8 mouse cellular contexts compared by ENCODE assay signal in genomic region chr15:81961078-81961451, GRCm38 (mm10). TPM values are rescaled to one million over a fixed set of nuclear protein-coding genes. Genes with fewer than 3 reads are reported as not detected.
DNase-seq lines count a peak whose midpoint lies in the region; ATAC-seq and TF ChIP-seq lines count a peak whose summit lies in the region.

No protein-coding gene starts in this region.

- 0 out of 2 replicates have a peak, but pooled peaks cover 4% of the 10 kb centered on the region for H3K4me1 ChIP-seq in lung, embryonic 15.5 days
- peaks cover 4% of the 10 kb centered on the region; the same call in 1 of the 2 replicates for H3K4me1 ChIP-seq in embryonic fibroblast, embryonic 13.5 days (ENCODE audit: control insufficient read depth, insufficient read depth, low read length)
- H3K4me1 ChIP-seq in intestine, embryonic 16.5 days (ENCODE audit: control insufficient read depth, insufficient read depth, low read length) = no peaks in the 10 kb centered on the region
- no peaks in the 10 kb centered on the region for H3K4me1 ChIP-seq in neural tube, embryonic 14.5 days (ENCODE audit: control insufficient read depth, insufficient read depth, low read length)

- H3K36me3 ChIP-seq in lung, embryonic 15.5 days = no peaks in the 10 kb centered on the region
- no peaks in the 10 kb centered on the region for H3K36me3 ChIP-seq in intestine, embryonic 16.5 days (ENCODE audit: control insufficient read depth, insufficient read depth, low read length)
- no peaks in the 10 kb centered on the region for H3K36me3 ChIP-seq in neural tube, embryonic 14.5 days (ENCODE audit: control insufficient read depth, insufficient read depth, low read length)

- H3K4me3 ChIP-seq in lung, embryonic 15.5 days = peak overlapping the region; percentile 70
- peak overlapping the region; percentile 41 for H3K4me3 ChIP-seq in embryonic fibroblast, embryonic 13.5 days (ENCODE audit: insufficient read depth, low read length)
- peak overlapping the region; percentile 62 for H3K4me3 ChIP-seq in intestine, embryonic 16.5 days (ENCODE audit: low read length)
- H3K4me3 ChIP-seq in neural tube, embryonic 14.5 days (ENCODE audit: low read depth, low read length) = peak overlapping the region; percentile 65

- peak overlapping the region; percentile 100 for H3K4me2 ChIP-seq in lung, embryonic 15.5 days
- peak overlapping the region; percentile 95 for H3K4me2 ChIP-seq in intestine, embryonic 16.5 days (ENCODE audit: low read depth, low read length)
- H3K4me2 ChIP-seq in neural tube, embryonic 14.5 days (ENCODE audit: low read depth, low read length) = peak overlapping the region; percentile 94

- TF ChIP-seq POLR2A in embryonic fibroblast, embryonic 13.5 days (IDR thresholded peaks at IDR 0.05; ENCODE audit: low read depth, low read length) = no peak

- H3K9me3 ChIP-seq in lung, embryonic 15.5 days = no peaks in the 10 kb centered on the region
- H3K9me3 ChIP-seq in intestine, embryonic 16.5 days (ENCODE audit: control insufficient read depth, low read length) = no peaks in the 10 kb centered on the region
- H3K9me3 ChIP-seq in neural tube, embryonic 14.5 days (ENCODE audit: control insufficient read depth, low read length) = no peaks in the 10 kb centered on the region

- no peaks in the 10 kb centered on the region for H3K27me3 ChIP-seq in lung, embryonic 15.5 days
- H3K27me3 ChIP-seq in intestine, embryonic 16.5 days (replicated peaks; ENCODE audit: control insufficient read depth, insufficient read depth, low read length) = no peaks in the 10 kb centered on the region
- H3K27me3 ChIP-seq in neural tube, embryonic 14.5 days (ENCODE audit: control insufficient read depth, insufficient read depth, low read length) = no peaks in the 10 kb centered on the region

- intact Hi-C loops in gastrocnemius, postnatal 14 days (cut with DNase I; ENCODE audit: low total_unique reads) = no loop called here

- H3K27ac ChIP-seq in lung, embryonic 15.5 days = no peak overlapping the region
- no peak overlapping the region for H3K27ac ChIP-seq in embryonic fibroblast, embryonic 13.5 days (ENCODE audit: insufficient read depth, low read length)
- H3K27ac ChIP-seq in intestine, embryonic 16.5 days (ENCODE audit: low read length) = peak overlapping the region; percentile 34; the same call in 1 of the 2 replicates
- H3K27ac ChIP-seq in neural tube, embryonic 14.5 days (ENCODE audit: low read depth, low read length) = no peak overlapping the region

- ATAC-seq in lung, embryonic 15.5 days (ENCODE audit: borderline replicate concordance, extremely low read depth, low FRiP score, low TSS enrichment) = no peak
- peak; percentile 73 for ATAC-seq in intestine, embryonic 16.5 days
- no peak; the same call in 1 of the 2 replicates for ATAC-seq in neural tube, embryonic 14.5 days (ENCODE audit: low read depth)

- TF ChIP-seq CTCF in embryonic fibroblast, embryonic 13.5 days (IDR thresholded peaks at IDR 0.05; ENCODE audit: borderline replicate concordance, insufficient read depth, low read length) = no peak

- WGBS in lung, embryonic 15.5 days = 0% methylated on average over 7 of the region's 8 CpGs
- under 1% methylated on average over 8 of the region's 8 CpGs for WGBS in intestine, embryonic 16.5 days
- WGBS in neural tube, embryonic 14.5 days = 2% methylated on average over 5 of the region's 8 CpGs

- no peak for DNase-seq in lung, postnatal 25 days (ENCODE audit: low spot score)
- no peak for DNase-seq in adipocyte (ENCODE audit: low spot score)
- DNase-seq in thymus, postnatal 0 days (ENCODE audit: low spot score) = no peak
- no peak for DNase-seq in gastrocnemius, postnatal 14 days

- peak overlapping the region; percentile 19; the same call in 1 of the 2 replicates for H3K9ac ChIP-seq in lung, embryonic 15.5 days
- H3K9ac ChIP-seq in intestine, embryonic 16.5 days (ENCODE audit: low read depth, low read length) = peak overlapping the region; percentile 52
- no peak overlapping the region for H3K9ac ChIP-seq in neural tube, embryonic 14.5 days (replicated peaks; ENCODE audit: low read depth, low read length)

RNA-seq across cellular contexts. Expression of gene Pmm1, which starts 0.3 kb away (rescaled TPM):
- 37.1 and 39.1 TPM in 2 replicates for polyA plus RNA-seq in lung, embryonic 15.5 days (2015; fragmentation: Nextera tagmentation; extraction: Ambion mirVana)
- 88.7 and 121 TPM in 2 replicates for polyA plus RNA-seq in embryonic fibroblast, embryonic 13.5 days (2011; ENCODE audit: insufficient read length, low read depth, missing spikeins)
- polyA plus RNA-seq in intestine, embryonic 16.5 days (2015; fragmentation: Nextera tagmentation; extraction: Ambion mirVana) = 21.5 and 22.1 TPM in 2 replicates
- 78.6 and 96.6 TPM in 2 replicates for polyA plus RNA-seq in neural tube, embryonic 14.5 days (2014; fragmentation: Nextera tagmentation; extraction: Ambion mirVana)
- 45.1 and 50.5 TPM in 2 replicates for polyA plus RNA-seq in thymus, postnatal 0 days (2015; fragmentation: Nextera tagmentation; extraction: Ambion mirVana)
- total RNA-seq in gastrocnemius, postnatal 14 days (2021) = 10 to 100 TPM; 15.2 to 16.9 TPM

RNA-seq across cellular contexts. Expression of gene 1700029P11Rik, which starts 19.3 kb away (rescaled TPM):
- not detected in 2 replicates for polyA plus RNA-seq in lung, embryonic 15.5 days (2015; fragmentation: Nextera tagmentation; extraction: Ambion mirVana)
- polyA plus RNA-seq in embryonic fibroblast, embryonic 13.5 days (2011; ENCODE audit: insufficient read length, low read depth, missing spikeins) = not detected in 2 replicates
- polyA plus RNA-seq in intestine, embryonic 16.5 days (2015; fragmentation: Nextera tagmentation; extraction: Ambion mirVana) = not detected in 2 replicates
- polyA plus RNA-seq in neural tube, embryonic 14.5 days (2014; fragmentation: Nextera tagmentation; extraction: Ambion mirVana) = not detected in 2 replicates
- not detected in 2 replicates for polyA plus RNA-seq in thymus, postnatal 0 days (2015; fragmentation: Nextera tagmentation; extraction: Ambion mirVana)
- total RNA-seq in gastrocnemius, postnatal 14 days (2021) = not detected

RNA-seq across cellular contexts. Expression of gene Csdc2, which starts 24.5 kb away (rescaled TPM):
- polyA plus RNA-seq in lung, embryonic 15.5 days (2015; fragmentation: Nextera tagmentation; extraction: Ambion mirVana) = 9.0 and 11.2 TPM in 2 replicates
- 3.3 and 4.4 TPM in 2 replicates for polyA plus RNA-seq in embryonic fibroblast, embryonic 13.5 days (2011; ENCODE audit: insufficient read length, low read depth, missing spikeins)
- 11.2 and 12.4 TPM in 2 replicates for polyA plus RNA-seq in intestine, embryonic 16.5 days (2015; fragmentation: Nextera tagmentation; extraction: Ambion mirVana)
- polyA plus RNA-seq in neural tube, embryonic 14.5 days (2014; fragmentation: Nextera tagmentation; extraction: Ambion mirVana) = 170 and 208 TPM in 2 replicates
- 0.62 and 0.88 TPM in 2 replicates for polyA plus RNA-seq in thymus, postnatal 0 days (2015; fragmentation: Nextera tagmentation; extraction: Ambion mirVana)
- total RNA-seq in gastrocnemius, postnatal 14 days (2021) = 1 to 10 TPM; 3.7 to 3.8 TPM

RNA-seq across cellular contexts. Expression of gene Xrcc6, which starts 26.6 kb away (rescaled TPM):
- 86.3 and 93.0 TPM in 2 replicates for polyA plus RNA-seq in lung, embryonic 15.5 days (2015; fragmentation: Nextera tagmentation; extraction: Ambion mirVana)
- 37.4 and 38.1 TPM in 2 replicates for polyA plus RNA-seq in embryonic fibroblast, embryonic 13.5 days (2011; ENCODE audit: insufficient read length, low read depth, missing spikeins)
- polyA plus RNA-seq in intestine, embryonic 16.5 days (2015; fragmentation: Nextera tagmentation; extraction: Ambion mirVana) = 72.1 and 78.4 TPM in 2 replicates
- 42.1 and 48.6 TPM in 2 replicates for polyA plus RNA-seq in neural tube, embryonic 14.5 days (2014; fragmentation: Nextera tagmentation; extraction: Ambion mirVana)
- 441 and 472 TPM in 2 replicates for polyA plus RNA-seq in thymus, postnatal 0 days (2015; fragmentation: Nextera tagmentation; extraction: Ambion mirVana)
- 10 to 100 TPM; 22.0 to 26.6 TPM for total RNA-seq in gastrocnemius, postnatal 14 days (2021)

RNA-seq across cellular contexts. Expression of gene Polr3h, which starts 35.0 kb away (rescaled TPM):
- polyA plus RNA-seq in lung, embryonic 15.5 days (2015; fragmentation: Nextera tagmentation; extraction: Ambion mirVana) = 76.3 and 80.1 TPM in 2 replicates
- 12.3 and 16.2 TPM in 2 replicates for polyA plus RNA-seq in embryonic fibroblast, embryonic 13.5 days (2011; ENCODE audit: insufficient read length, low read depth, missing spikeins)
- 83.9 and 85.0 TPM in 2 replicates for polyA plus RNA-seq in intestine, embryonic 16.5 days (2015; fragmentation: Nextera tagmentation; extraction: Ambion mirVana)
- 88.1 and 98.4 TPM in 2 replicates for polyA plus RNA-seq in neural tube, embryonic 14.5 days (2014; fragmentation: Nextera tagmentation; extraction: Ambion mirVana)
- 81.8 and 84.1 TPM in 2 replicates for polyA plus RNA-seq in thymus, postnatal 0 days (2015; fragmentation: Nextera tagmentation; extraction: Ambion mirVana)
- total RNA-seq in gastrocnemius, postnatal 14 days (2021) = 1 to 10 TPM; 7.3 to 8.1 TPM

Comparison
In these comparisons a context has a peak if more than half of its experiments do, and no peak if none do; other contexts are left out.
1. RNA of gene Csdc2, which starts 24.5 kb away (polyA plus RNA-seq): 170 to 208 TPM in neural tube, embryonic 14.5 days; 11.2 to 12.4 TPM in intestine, embryonic 16.5 days, 9.0 to 11.2 TPM in lung, embryonic 15.5 days, 3.3 to 4.4 TPM in embryonic fibroblast, embryonic 13.5 days and 0.62 to 0.88 TPM in thymus, postnatal 0 days; every median in the first group is over 10 times any median in the second.
2. Peak in every context shown above with its lines, with median percentiles within 50 percentile points of each other: H3K4me2 ChIP-seq and H3K4me3 ChIP-seq.